Mouse (Mus musculus) lung, postnatal 0 days (tissue): ENCODE measurements around the gene Zbp1.

Experiments used
- CTCF ChIP-seq: IDR thresholded peaks from 2 replicates; pipeline ENCODE4 v1.5.1; 2016; ENCODE audit warnings: antibody characterized with exemption, mild to moderate bottlenecking
- EP300 ChIP-seq: IDR thresholded peaks from 2 replicates; pipeline ENCODE4 v1.6.1; 2016; ENCODE audit warnings: antibody characterized with exemption, mild to moderate bottlenecking, control low read depth

DNA sequence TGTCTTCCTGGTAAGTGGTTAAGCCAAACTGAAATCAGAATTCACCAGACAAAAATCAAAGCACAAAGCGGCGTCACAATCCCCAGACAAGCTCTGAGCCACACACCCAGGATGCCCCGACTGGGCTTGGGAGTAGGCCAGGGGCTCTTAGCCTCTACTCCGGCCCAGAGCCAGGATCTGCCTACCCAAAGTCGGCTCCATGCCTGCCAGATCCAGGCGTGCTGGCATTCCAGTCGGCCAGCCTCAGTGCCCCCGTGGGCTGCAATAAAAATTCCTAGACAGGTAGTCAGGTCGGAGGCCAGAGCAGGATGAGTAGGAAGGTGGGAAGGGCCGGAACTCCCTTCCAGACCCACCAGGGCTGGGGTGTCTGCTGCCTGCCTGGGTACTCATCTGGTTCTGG, 42.8 kb upstream of the Zbp1 start:
- TF ChIP-seq EP300, result no peak
- TF ChIP-seq CTCF, result no peak
